ENCODE assay signal across 12 mouse cellular contexts in genomic region chr11:45174811-45175798, GRCm38 (mm10).
DNase-seq lines count a peak whose midpoint lies in the region; ATAC-seq and TF ChIP-seq lines count a peak whose summit lies in the region.
"Had no signal": no experiment of that assay in that cellular context is flagged by ENCODE, and none has a peak within 500 bp of the region (broad histone marks: within the 10 kb centered on the region; RNA-seq: fewer than 3 reads in every experiment).

No protein-coding gene starts in this region.

- H3K27me3 ChIP-seq in C2C12 (ENCODE audit: control insufficient read depth, insufficient read depth, insufficient read length): no peaks in the 10 kb centered on the region
- H3K27me3 ChIP-seq in limb, embryonic 14.5 days (ENCODE audit: control insufficient read depth, insufficient read depth, low read length): no peaks in the 10 kb centered on the region
- H3K27me3 ChIP-seq in hindbrain, embryonic 13.5 days: no peaks in the 10 kb centered on the region
- H3K27me3 ChIP-seq in intestine, embryonic 15.5 days (replicated peaks): no peaks in the 10 kb centered on the region
- H3K27me3 ChIP-seq: megakaryocyte, embryonic 14.5 days had no signal

- no peaks in the 10 kb centered on the region for H3K79me2 ChIP-seq in C2C12 (ENCODE audit: control insufficient read depth, insufficient read depth)

- no peak overlapping the region for H3ac ChIP-seq in C2C12 (ENCODE audit: control insufficient read depth, insufficient read length, low read depth)

- no peak overlapping the region for H3K9ac ChIP-seq in limb, embryonic 14.5 days (ENCODE audit: low read depth, low read length, severe bottlenecking)
- no peak overlapping the region for H3K9ac ChIP-seq in hindbrain, embryonic 13.5 days
- no peak overlapping the region for H3K9ac ChIP-seq in intestine, embryonic 15.5 days
- H3K9ac ChIP-seq: hindbrain, embryonic 14.5 days had no signal

- ATAC-seq in limb, embryonic 14.5 days (ENCODE audit: low FRiP score, low read depth): no peak; the same call in 1 of the 2 replicates
- ATAC-seq in hindbrain, embryonic 13.5 days (ENCODE audit: low FRiP score): no peak
- ATAC-seq in intestine, embryonic 15.5 days: no peak

- peak; percentile 34 for DNase-seq in adrenal gland, postnatal 14 days
- no peak for DNase-seq in adrenal gland, adult 8-10 months
- peak; percentile 36 to 43 for DNase-seq in heart, postnatal 14 days
- DNase-seq in limb, embryonic 14.5 days (ENCODE audit: low spot score): peak; percentile 30
- DNase-seq in embryo, embryonic 11 days: no peak
- DNase-seq: cerebellum, adult 9-10 months had no signal

- H3K4me3 ChIP-seq in C2C12 (ENCODE audit: insufficient read depth, poor library complexity, severe bottlenecking): no peak overlapping the region
- no peak overlapping the region for H3K4me3 ChIP-seq in limb, embryonic 14.5 days (replicated peaks; ENCODE audit: low read length)
- H3K4me3 ChIP-seq in hindbrain, embryonic 13.5 days: no peak overlapping the region
- no peak overlapping the region for H3K4me3 ChIP-seq in intestine, embryonic 15.5 days (replicated peaks)
- H3K4me3 ChIP-seq: forebrain, embryonic 10.5 days; megakaryocyte, embryonic 14.5 days had no signal

- no peaks in the 10 kb centered on the region for H3K9me3 ChIP-seq in limb, embryonic 14.5 days (ENCODE audit: control insufficient read depth, low read length)
- no peaks in the 10 kb centered on the region for H3K9me3 ChIP-seq in hindbrain, embryonic 13.5 days
- no peaks in the 10 kb centered on the region for H3K9me3 ChIP-seq in intestine, embryonic 15.5 days
- H3K9me3 ChIP-seq: forebrain, embryonic 10.5 days; megakaryocyte, embryonic 14.5 days had no signal

- no peak for TF ChIP-seq POLR2A in limb, embryonic 14.5 days (IDR thresholded peaks at IDR 0.05; ENCODE audit: borderline replicate concordance, extremely low read depth, insufficient read depth, insufficient read length)

- H3K4me2 ChIP-seq in limb, embryonic 14.5 days (replicated peaks; ENCODE audit: low read depth, low read length, severe bottlenecking): no peak overlapping the region
- no peak overlapping the region for H3K4me2 ChIP-seq in hindbrain, embryonic 13.5 days
- no peak overlapping the region for H3K4me2 ChIP-seq in intestine, embryonic 15.5 days (replicated peaks)
- H3K4me2 ChIP-seq: hindbrain, embryonic 14.5 days had no signal

- intact Hi-C loops in heart, postnatal 14 days (cut with DNase I): no loop called here

- H3K36me3 ChIP-seq in C2C12 (ENCODE audit: control insufficient read depth, insufficient read depth): no peaks in the 10 kb centered on the region
- no peaks in the 10 kb centered on the region for H3K36me3 ChIP-seq in limb, embryonic 14.5 days (ENCODE audit: control insufficient read depth, insufficient read depth, low read length)
- H3K36me3 ChIP-seq in hindbrain, embryonic 13.5 days: no peaks in the 10 kb centered on the region
- no peaks in the 10 kb centered on the region for H3K36me3 ChIP-seq in intestine, embryonic 15.5 days
- H3K36me3 ChIP-seq: forebrain, embryonic 10.5 days had no signal

- H3K79me3 ChIP-seq in C2C12 (ENCODE audit: low read depth): no peaks in the 10 kb centered on the region

- WGBS in limb, embryonic 14.5 days: 37% methylated on average over 10 of the region's 10 CpGs
- WGBS in hindbrain, embryonic 13.5 days: 90% methylated on average over 10 of the region's 10 CpGs
- 53% methylated on average over 10 of the region's 10 CpGs for WGBS in intestine, embryonic 15.5 days

- TF ChIP-seq CTCF in C2C12 (IDR thresholded peaks at IDR 0.05; ENCODE audit: control insufficient read depth, insufficient read depth, insufficient read length): no peak

- H3K27ac ChIP-seq in limb, embryonic 14.5 days (replicated peaks; ENCODE audit: low read depth, low read length): no peak overlapping the region
- H3K27ac ChIP-seq in hindbrain, embryonic 13.5 days: no peak overlapping the region
- no peak overlapping the region for H3K27ac ChIP-seq in intestine, embryonic 15.5 days
- H3K27ac ChIP-seq: forebrain, embryonic 10.5 days; hindbrain, embryonic 14.5 days had no signal

- 0 out of 2 replicates have a peak, but pooled peaks cover 17% of the 10 kb centered on the region for H3K4me1 ChIP-seq in limb, embryonic 14.5 days (ENCODE audit: control insufficient read depth, insufficient read depth, low read length)
- H3K4me1 ChIP-seq in hindbrain, embryonic 13.5 days (replicated peaks): no peaks in the 10 kb centered on the region
- H3K4me1 ChIP-seq in intestine, embryonic 15.5 days (replicated peaks): no peaks in the 10 kb centered on the region
- H3K4me1 ChIP-seq: forebrain, embryonic 10.5 days; megakaryocyte, embryonic 14.5 days had no signal

TF ChIP-seq in C2C12, 6 proteins besides CTCF, POLR2A, EP300 and RAD21:
- no peak for TF ChIP-seq MAX (IDR thresholded peaks at IDR 0.05)
- peak; percentile 18 for TF ChIP-seq MYOD1 (IDR thresholded peaks at IDR 0.05; ENCODE audit: control insufficient read depth, insufficient read length, low read depth)
- no peak for TF ChIP-seq FOSL1 (IDR thresholded peaks at IDR 0.05; ENCODE audit: insufficient read depth, low read length, poor library complexity, severe bottlenecking)
- peak; percentile 85 for TF ChIP-seq CEBPB (IDR thresholded peaks at IDR 0.05; ENCODE audit: low read depth)
- TF ChIP-seq MYOG (IDR thresholded peaks at IDR 0.05; ENCODE audit: control insufficient read depth, extremely low read depth, insufficient read length): no peak

Comparison
In these comparisons a context has a peak if more than half of its experiments do, and no peak if none do; other contexts are left out.
1. DNase-seq: peak in adrenal gland, postnatal 14 days (single experiment), heart, postnatal 14 days (2 of 2) and limb, embryonic 14.5 days (single experiment); none in adrenal gland, adult 8-10 months (single experiment) and embryo, embryonic 11 days (single experiment).